Mouse (Mus musculus) hindbrain, embryonic 16.5 days (tissue): Measurements from ENCODE around the gene Zrsr1. TPM values are rescaled to one million over a fixed set of nuclear protein-coding genes. Genes with fewer than 3 reads are reported as not detected.
A peak's percentile ranks its signal among the peaks of the same experiment; 100 is the strongest.

ENCODE experiments used
- ATAC-seq: fragments of 200-750 bp; cut with Nextera tagmentation; 2 replicates; pipeline ENCODE4 v1.8.0; 2017; ENCODE audit warnings: moderate TSS enrichment, moderate library complexity
- H3K27ac ChIP-seq: fragments of 300-500 bp; sonication (generic); 2 replicates; pipeline ENCODE4 v1.5.1; 2014; ENCODE audit warnings: low read depth, mild to moderate bottlenecking, control low read depth, low read length, moderate library complexity
- H3K27me3 ChIP-seq: fragments of 300-500 bp; sonication (generic); replicated peaks from 2 replicates; pipeline ENCODE4 v1.6.1; 2014; ENCODE audit warnings: low read length; ENCODE audit not compliant: control insufficient read depth, insufficient read depth
- H3K36me3 ChIP-seq: fragments of 300-500 bp; sonication (generic); 2 replicates; pipeline ENCODE4 v1.6.1; 2014; ENCODE audit warnings: mild to moderate bottlenecking, low read length, moderate library complexity, mixed read lengths; ENCODE audit not compliant: control insufficient read depth, insufficient read depth
- H3K4me1 ChIP-seq: fragments of 300-500 bp; sonication (generic); 2 replicates; pipeline ENCODE4 v1.6.1; 2014; ENCODE audit warnings: low read depth, low read length; ENCODE audit not compliant: control insufficient read depth, insufficient read depth
- H3K4me2 ChIP-seq: fragments of 300-500 bp; sonication (generic); 2 replicates; pipeline ENCODE4 v1.6.1; 2014; ENCODE audit warnings: mild to moderate bottlenecking, low read length, control low read depth, moderate library complexity
- H3K4me3 ChIP-seq: fragments of 300-500 bp; sonication (generic); 2 replicates; pipeline ENCODE4 v1.5.1; 2014; ENCODE audit warnings: mild to moderate bottlenecking, low read length, control low read depth, moderate library complexity
- H3K9ac ChIP-seq: fragments of 300-500 bp; sonication (generic); 2 replicates; pipeline ENCODE4 v1.6.1; 2014; ENCODE audit warnings: low read depth, mild to moderate bottlenecking, control low read depth, low read length, moderate library complexity
- H3K9me3 ChIP-seq: fragments of 300-500 bp; sonication (generic); 2 replicates; pipeline ENCODE4 v1.6.1; 2014; ENCODE audit warnings: mild to moderate bottlenecking, low read length, moderate library complexity; ENCODE audit not compliant: control insufficient read depth
- WGBS: fragments of 180-500 bp; shearing (Covaris S2); extraction: QIAGEN DNeasy Blood & Tissue Kit; methylation state at CpG from one replicate; pipeline ENCODE4 v1.1.7; 2014; 5-methylcytosine and 5-hydroxymethylcytosine counted together
- polyA plus RNA-seq: library from polyadenylated mRNA; unstranded; fragments of >200 nt; fragmentation: Nextera tagmentation; extraction: Ambion mirVana; gene quantifications from 2 replicates; pipeline ENCODE4 v1.2.1, GENCODE M21; 2015

Gene Zrsr1
- polyA plus RNA-seq = 7.8 and 9.7 TPM in 2 replicates

- peaks cover 22% of the 10 kb centered on the region for H3K9me3 ChIP-seq
- no peaks in the 10 kb centered on the region for H3K27me3 ChIP-seq
- peaks cover 20% of the 10 kb centered on the region for H3K4me1 ChIP-seq
- peaks cover 12% of the 10 kb centered on the region for H3K36me3 ChIP-seq
- H3K4me2 ChIP-seq = peak within 1 kb of the TSS; percentile 52
- WGBS = 57% methylated on average over 56 of the region's 56 CpGs
- H3K4me3 ChIP-seq = peak within 1 kb of the TSS; percentile 61
- peak within 1 kb of the TSS; percentile 70 for H3K9ac ChIP-seq
- H3K27ac ChIP-seq = peak within 1 kb of the TSS; percentile 83
- ATAC-seq = peak; percentile 90
Measured at GRCm38 (mm10) chr11:22971835-22972709, at the start of gene Zrsr1. Gene Zrsr1, plus strand, starts transcription at chr11:22972005.

GRCm38 (mm10) chr11:22922546-22922945, 49.3 kb upstream of the Zrsr1 start:
- 90% methylated on average over 2 of the region's 2 CpGs for WGBS
- Histone ChIP-seq H3K4me3 (no peak overlapping the region), H3K9ac (no peak overlapping the region), H3K36me3 (no peaks in the 10 kb centered on the region), H3K4me1 (no peaks in the 10 kb centered on the region), H3K9me3 (no peaks in the 10 kb centered on the region), H3K4me2 (no peak overlapping the region), H3K27me3 (no peaks in the 10 kb centered on the region), H3K27ac (no peak overlapping the region)
- no peak for ATAC-seq

- Histone ChIP-seq H3K9ac (no peak overlapping the region), H3K4me2 (no peak overlapping the region), H3K27ac (no peak overlapping the region), H3K4me3 (no peak overlapping the region), H3K27me3 (no peaks in the 10 kb centered on the region), H3K4me1 (no peaks in the 10 kb centered on the region; the same call in 1 of the 2 replicates), H3K9me3 (no peaks in the 10 kb centered on the region), H3K36me3 (no peaks in the 10 kb centered on the region)
- ATAC-seq = no peak
- WGBS = 64% methylated on average over 2 of the region's 2 CpGs
Measured at GRCm38 (mm10) chr11:22923606-22924005, 48.2 kb upstream of the Zrsr1 start.

- Histone ChIP-seq H3K36me3 (no peaks in the 10 kb centered on the region), H3K27me3 (no peaks in the 10 kb centered on the region), H3K27ac (no peak overlapping the region), H3K4me3 (no peak overlapping the region), H3K4me2 (no peak overlapping the region), H3K9ac (no peak overlapping the region), H3K4me1 (no peaks in the 10 kb centered on the region; the same call in 1 of the 2 replicates), H3K9me3 (no peaks in the 10 kb centered on the region)
- no peak for ATAC-seq
- 79% methylated on average over 8 of the region's 8 CpGs for WGBS
Measured at GRCm38 (mm10) chr11:22928586-22929169, 43.1 kb upstream of the Zrsr1 start.

GRCm38 (mm10) chr11:22930129-22930528, 41.7 kb upstream of the Zrsr1 start:
- H3K36me3 ChIP-seq = no peaks in the 10 kb centered on the region
- H3K27ac ChIP-seq = no peak overlapping the region
- H3K9me3 ChIP-seq = no peaks in the 10 kb centered on the region
- no peak overlapping the region for H3K4me2 ChIP-seq
- H3K9ac ChIP-seq = no peak overlapping the region
- 75% methylated on average over 2 of the region's 2 CpGs for WGBS
- no peaks in the 10 kb centered on the region; the same call in 1 of the 2 replicates for H3K4me1 ChIP-seq
- no peak for ATAC-seq
- H3K27me3 ChIP-seq = no peaks in the 10 kb centered on the region
- no peak overlapping the region for H3K4me3 ChIP-seq

- no peaks in the 10 kb centered on the region; the same call in 1 of the 2 replicates for H3K4me1 ChIP-seq
- H3K9me3 ChIP-seq = no peaks in the 10 kb centered on the region
- H3K36me3 ChIP-seq = no peaks in the 10 kb centered on the region
- no peak overlapping the region for H3K4me2 ChIP-seq
- no peak for ATAC-seq
- WGBS = 94% methylated on average over 2 of the region's 2 CpGs
- H3K4me3 ChIP-seq = no peak overlapping the region
- H3K27me3 ChIP-seq = no peaks in the 10 kb centered on the region
- H3K9ac ChIP-seq = no peak overlapping the region
- no peak overlapping the region for H3K27ac ChIP-seq
Measured at GRCm38 (mm10) chr11:22931320-22931905, 40.4 kb upstream of the Zrsr1 start.

- Histone ChIP-seq H3K4me3 (no peak overlapping the region), H3K4me1 (no peaks in the 10 kb centered on the region; the same call in 1 of the 2 replicates), H3K4me2 (no peak overlapping the region), H3K9ac (no peak overlapping the region), H3K27ac (no peak overlapping the region), H3K36me3 (no peaks in the 10 kb centered on the region), H3K27me3 (no peaks in the 10 kb centered on the region), H3K9me3 (no peaks in the 10 kb centered on the region)
- ATAC-seq = no peak
Measured at GRCm38 (mm10) chr11:22932167-22932566, 39.6 kb upstream of the Zrsr1 start.

- Histone ChIP-seq H3K27ac (no peak overlapping the region), H3K4me2 (no peak overlapping the region), H3K4me3 (no peak overlapping the region), H3K9ac (no peak overlapping the region), H3K36me3 (no peaks in the 10 kb centered on the region), H3K9me3 (no peaks in the 10 kb centered on the region), H3K4me1 (no peaks in the 10 kb centered on the region), H3K27me3 (no peaks in the 10 kb centered on the region)
- no peak for ATAC-seq
- 50% methylated on average over 5 of the region's 5 CpGs for WGBS
Measured at GRCm38 (mm10) chr11:22936446-22937125, 35.2 kb upstream of the Zrsr1 start.
